In the genomic region with DNA sequence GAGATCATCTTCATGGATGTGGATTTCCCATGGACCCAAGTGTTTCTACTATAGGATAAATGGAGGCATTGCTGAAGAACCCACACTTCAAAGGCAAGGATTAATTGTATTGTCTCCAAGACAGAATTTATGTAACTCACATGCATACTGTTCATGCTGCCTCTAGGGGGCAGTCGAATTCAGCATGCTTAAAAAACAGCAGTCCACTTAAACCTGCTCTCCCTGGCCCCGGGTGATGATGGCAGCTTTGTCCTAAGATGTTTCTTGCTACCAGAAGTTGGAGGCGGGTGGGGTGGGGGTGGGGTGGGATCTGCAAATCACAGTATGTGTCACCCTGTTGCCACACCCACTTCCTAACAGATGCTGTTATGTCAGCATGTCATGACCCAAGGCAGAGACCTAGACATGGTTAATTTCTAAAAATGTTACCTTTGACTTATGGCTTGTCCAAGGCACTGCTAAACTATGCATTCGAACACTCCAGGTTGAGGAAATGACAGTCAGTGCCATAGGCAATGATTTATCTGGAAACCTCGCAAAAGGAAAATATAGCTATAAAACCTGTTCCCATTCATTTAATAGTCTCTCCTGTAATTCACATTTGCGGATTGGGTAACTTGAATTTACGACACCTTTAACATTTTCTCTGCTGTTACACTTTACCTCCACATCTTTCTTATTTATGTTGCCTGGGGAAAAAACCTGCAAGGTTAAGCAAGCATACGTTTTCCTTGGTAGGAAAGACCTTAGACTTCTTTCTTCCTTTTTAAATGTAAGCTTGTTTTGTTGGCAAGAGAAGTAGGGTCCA, we compare ENCODE assay signal across 9 mouse cellular contexts.
DNase-seq lines count a peak whose midpoint lies in the region; ATAC-seq and TF ChIP-seq lines count a peak whose summit lies in the region.
"Had no signal": no experiment of that assay in that cellular context is flagged by ENCODE, and none has a peak within 500 bp of the region (broad histone marks: within the 10 kb centered on the region; RNA-seq: fewer than 3 reads in every experiment).

No protein-coding gene starts in this region.

- no peak for TF ChIP-seq EP300 in CH12.LX (IDR thresholded peaks at IDR 0.05; ENCODE audit: low read length)

- dilution Hi-C loops in CH12.LX (cut with MboI; ENCODE audit: extremely low pct_ligation_motif_present, extremely low pct_unique_long_range_greater_than_20kb, low sequenced_read_pairs) = no loop called here

- TF ChIP-seq POLR2A in CH12.LX (IDR thresholded peaks at IDR 0.05; ENCODE audit: low read depth, low read length) = no peak

- no peaks in the 10 kb centered on the region for H3K79me2 ChIP-seq in CH12.LX (replicated peaks; ENCODE audit: control insufficient read depth, extremely low read depth, insufficient read depth, poor library complexity, severe bottlenecking)

- 62% methylated on average over 8 of the region's 8 CpGs for WGBS in heart, embryonic 12.5 days

- CTCF ChIA-PET in Patski (lab: Charles Lee) = interaction anchor here (1.1 to 1.5 kb wide), 2 partner anchors 335 to 409 kb away, joined by 3 to 4 read pairs; no protein-coding TSS in a partner anchor

- TF ChIP-seq CTCF in CH12.LX (conservative IDR thresholded peaks at IDR 0.05 in 1 of 2, IDR thresholded peaks at IDR 0.05 in 1 of 2; ENCODE audit: low read depth in 2 of 2, low read length in 2 of 2) (peak in 1 of 2 experiments; percentile 24; a peak in 1 of 4 replicates), Patski (IDR thresholded peaks at IDR 0.05) (peak; percentile 52)

- no peak overlapping the region for H3K4me3 ChIP-seq in heart, embryonic 12.5 days
- H3K4me3 ChIP-seq in CH12.LX (replicated peaks in 1 of 3; ENCODE audit: low read depth in 2 of 3, low read length in 2 of 3, poor library complexity in 1 of 3) = no peak overlapping the region
- H3K4me3 ChIP-seq: embryonic facial prominence, embryonic 12.5 days had no signal

- no peak overlapping the region for H3K9ac ChIP-seq in heart, embryonic 12.5 days
- no peak overlapping the region for H3K9ac ChIP-seq in CH12.LX (ENCODE audit: insufficient read depth, low read depth)
- H3K9ac ChIP-seq: embryonic facial prominence, embryonic 12.5 days had no signal

- H3K27me3 ChIP-seq in heart, embryonic 12.5 days (replicated peaks) = no peaks in the 10 kb centered on the region
- H3K27me3 ChIP-seq in CH12.LX (replicated peaks) = no peaks in the 10 kb centered on the region
- peaks cover 5% of the 10 kb centered on the region for H3K27me3 ChIP-seq in Patski
- H3K27me3 ChIP-seq: embryonic facial prominence, embryonic 12.5 days had no signal

- H3K27ac ChIP-seq in heart, embryonic 12.5 days (ENCODE audit: poor library complexity, severe bottlenecking) = no peak overlapping the region
- no peak overlapping the region for H3K27ac ChIP-seq in CH12.LX (ENCODE audit: insufficient read depth, low read depth)
- H3K27ac ChIP-seq: embryonic facial prominence, embryonic 12.5 days had no signal

- no peaks in the 10 kb centered on the region for H3K9me3 ChIP-seq in heart, embryonic 12.5 days (replicated peaks)
- no peaks in the 10 kb centered on the region for H3K9me3 ChIP-seq in CH12.LX (replicated peaks; ENCODE audit: low read length)
- H3K9me3 ChIP-seq: embryonic facial prominence, embryonic 12.5 days had no signal

- in situ Hi-C loops in CH12.LX (cut with MboI; ENCODE audit: low pct_ligation_motif_present, low pct_unique_long_range_greater_than_20kb, low sequenced_read_pairs) = no loop called here
- in situ Hi-C loops in Patski (cut with MboI; ENCODE audit: low pct_unique_long_range_greater_than_20kb) = loop anchor here (5.0 to 25.0 kb wide), 3 partner anchors 415 to 1347 kb away; partner anchors contain the start of gene Wnt5a

- TF ChIP-seq RAD21 in CH12.LX (IDR thresholded peaks at IDR 0.05; ENCODE audit: low read depth, low read length) = no peak; the same call in none of the 2 replicates

- ATAC-seq in heart, embryonic 12.5 days (ENCODE audit: insufficient number of reproducible peaks, low FRiP score) = no peak
- no peak for ATAC-seq in Patski
- no peak for ATAC-seq in CD4-positive, CD25-positive, alpha-beta regulatory T cell, adult 4 months

- POLR2A ChIA-PET in Patski (lab: Charles Lee) = no interaction called here

- H3K4me1 ChIP-seq in heart, embryonic 12.5 days (replicated peaks) = no peaks in the 10 kb centered on the region
- no peaks in the 10 kb centered on the region for H3K4me1 ChIP-seq in CH12.LX (ENCODE audit: control insufficient read depth in 1 of 2, insufficient read depth in 2 of 2)
- H3K4me1 ChIP-seq: embryonic facial prominence, embryonic 12.5 days had no signal

- DNase-seq in heart, postnatal 4 days = peak; percentile 21
- peak; percentile 39 for DNase-seq in CH12.LX (ENCODE audit: extremely low read depth)
- DNase-seq in Patski (ENCODE audit: low read depth, low spot score) = no peak
- peak; percentile 61 for DNase-seq in hindlimb bud, embryonic 11.5 days (ENCODE audit: extremely low spot score, low read depth, low spot score)
- DNase-seq in retina, postnatal 7 days (ENCODE audit: low read depth, low spot score) = peak; percentile 17
- DNase-seq in ovary, postnatal 10 days (ENCODE audit: low spot score) = no peak

- H3K4me2 ChIP-seq in heart, embryonic 12.5 days = no peak overlapping the region
- no peak overlapping the region for H3K4me2 ChIP-seq in CH12.LX (ENCODE audit: insufficient read depth, low read depth, poor library complexity, severe bottlenecking)
- H3K4me2 ChIP-seq: embryonic facial prominence, embryonic 12.5 days had no signal

- H3K36me3 ChIP-seq in heart, embryonic 12.5 days = no peaks in the 10 kb centered on the region
- H3K36me3 ChIP-seq in CH12.LX (replicated peaks in 1 of 2; ENCODE audit: control insufficient read depth in 1 of 2, insufficient read depth in 1 of 2, low read length in 1 of 2) = no peaks in the 10 kb centered on the region
- H3K36me3 ChIP-seq: embryonic facial prominence, embryonic 12.5 days had no signal

TF ChIP-seq in CH12.LX, 34 proteins besides CTCF, POLR2A, EP300 and RAD21:
- TF ChIP-seq MEF2A (IDR thresholded peaks at IDR 0.05; ENCODE audit: borderline replicate concordance, low read depth, low read length) (no peak), JUN (IDR thresholded peaks at IDR 0.05; ENCODE audit: insufficient read depth, low read depth, low read length) (no peak), POLR2AphosphoS2 (IDR thresholded peaks at IDR 0.05; ENCODE audit: low read depth, low read length) (no peak), IRF4 (IDR thresholded peaks at IDR 0.05; ENCODE audit: low read depth, low read length) (no peak), CHD1 (IDR thresholded peaks at IDR 0.05; ENCODE audit: low read depth, low read length) (no peak), TBP (conservative IDR thresholded peaks at IDR 0.05; ENCODE audit: low read depth, low read length) (no peak), SMC3 (IDR thresholded peaks at IDR 0.05; ENCODE audit: low read depth, low read length) (no peak), ELF1 (IDR thresholded peaks at IDR 0.05; ENCODE audit: low read depth, low read length) (no peak), MAX (IDR thresholded peaks at IDR 0.05; ENCODE audit: low read length) (no peak), RCOR1 (conservative IDR thresholded peaks at IDR 0.05; ENCODE audit: low read depth, low read length) (no peak), KAT2A (IDR thresholded peaks at IDR 0.05; ENCODE audit: insufficient replicate concordance, low read length) (no peak), MAZ (IDR thresholded peaks at IDR 0.05; ENCODE audit: low read depth, low read length) (no peak), JUND (conservative IDR thresholded peaks at IDR 0.05; ENCODE audit: low read depth, low read length) (no peak), TCF12 (IDR thresholded peaks at IDR 0.05; ENCODE audit: low read depth, low read length) (no peak)

Comparison
In these comparisons a context has a peak if more than half of its experiments do, and no peak if none do; other contexts are left out.
1. DNase-seq: peak in heart, postnatal 4 days (single experiment), CH12.LX (single experiment), hindlimb bud, embryonic 11.5 days (single experiment) and retina, postnatal 7 days (single experiment); none in Patski (single experiment) and ovary, postnatal 10 days (single experiment).